Mouse (Mus musculus): ENCODE results near the gene Gm4871. TPM values are rescaled to one million over a fixed set of nuclear protein-coding genes. Genes with fewer than 3 reads are reported as not detected.
"Not testable (repeated sequence)": the region's sequence is repeated elsewhere in the genome, so short reads cannot be mapped to it uniquely, and the experiment has no call there.

Gm4871 gene
- not detected for total RNA-seq (2021)
- long read RNA-seq: 0 reads

- DNase-seq (ENCODE audit: low spot score in 2 of 2): not testable (repeated sequence)
Measured at GRCm38 (mm10) chr5:145032391-145032790, at the start of gene Gm4871. Gene Gm4871, minus strand, starts transcription at chr5:145032754.

DNA sequence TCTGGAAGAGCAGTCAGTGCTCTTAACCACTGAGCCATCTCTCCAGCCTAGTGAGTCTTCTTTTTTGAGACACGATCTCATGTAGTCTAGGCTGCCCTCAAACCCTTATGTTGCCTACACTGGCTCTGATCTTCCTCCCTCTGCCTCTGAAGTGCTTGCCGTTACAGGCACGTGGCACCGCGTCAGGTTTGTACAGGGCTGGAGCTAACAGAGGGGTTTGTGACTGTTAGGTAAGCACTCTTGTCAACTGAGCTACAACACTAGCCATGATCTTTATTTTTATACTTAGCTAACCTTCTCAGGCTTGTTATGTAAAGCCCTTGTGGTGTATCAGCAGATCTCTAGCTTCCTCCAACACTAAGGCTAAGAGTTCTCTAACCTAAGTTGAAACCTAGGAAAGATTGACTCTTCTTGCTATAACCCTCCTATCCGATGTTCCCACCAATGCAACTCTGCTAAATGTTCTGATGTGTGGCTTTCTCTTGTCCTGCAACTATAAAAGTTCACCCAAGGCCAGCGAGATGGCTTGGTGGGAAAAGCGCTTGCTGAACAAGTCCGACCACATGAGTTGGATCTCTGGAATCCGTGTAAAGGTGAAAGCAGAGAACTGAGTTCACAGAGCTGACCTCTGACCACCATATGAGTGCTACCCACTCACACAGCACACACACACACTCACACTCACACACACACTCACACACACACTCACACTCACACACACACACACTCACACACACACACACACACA, 49.5 kb upstream of the Gm4871 start:
- no peak for DNase-seq (ENCODE audit: low spot score in 2 of 2)

DNA sequence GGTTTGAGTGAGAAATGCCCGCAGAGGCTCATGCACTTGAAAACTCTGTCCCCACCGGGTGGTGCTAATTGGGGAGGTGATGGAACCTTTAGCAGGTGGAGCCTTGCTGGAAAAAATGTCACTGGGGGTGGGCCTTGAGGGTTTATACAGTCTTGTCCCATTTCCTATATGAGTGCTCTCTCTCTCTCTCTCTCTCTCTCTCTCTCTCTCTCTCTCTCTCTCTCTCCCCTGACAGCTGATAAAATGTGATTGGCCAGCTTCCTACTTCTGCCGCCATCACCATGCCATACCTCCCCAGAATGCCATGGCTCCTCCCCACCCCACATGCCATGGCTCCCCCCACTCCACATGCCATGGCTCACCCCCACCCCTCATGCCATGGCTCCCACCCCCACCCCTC, 42.5 kb upstream of the Gm4871 start:
- DNase-seq (ENCODE audit: low spot score in 2 of 2): no peak

DNA sequence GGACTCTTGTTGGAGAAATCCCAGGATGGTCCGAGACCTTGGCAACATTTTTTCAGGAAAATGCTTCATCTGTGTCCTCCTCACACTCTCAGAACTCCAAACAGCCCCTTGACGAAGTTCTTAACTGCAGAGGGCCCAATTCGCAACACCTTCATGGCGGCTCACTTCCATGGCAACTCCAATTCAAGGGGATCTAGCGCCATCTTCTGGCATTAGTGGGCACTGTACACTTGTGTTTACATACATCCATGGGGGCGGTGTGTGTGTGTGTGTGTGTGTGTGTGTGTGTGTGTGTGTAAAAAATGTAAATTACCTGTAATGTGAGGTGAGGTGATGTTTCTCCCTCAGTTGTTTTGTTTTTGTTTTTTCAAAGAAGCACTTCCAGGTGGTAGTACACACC, 38.8 kb upstream of the Gm4871 start:
- no peak for DNase-seq (ENCODE audit: low spot score in 2 of 2)

GRCm38 (mm10) chr5:145069707-145070106, 37.2 kb upstream of the Gm4871 start:
- DNase-seq (ENCODE audit: low spot score in 2 of 2): peak; percentile 83 to 86

DNA sequence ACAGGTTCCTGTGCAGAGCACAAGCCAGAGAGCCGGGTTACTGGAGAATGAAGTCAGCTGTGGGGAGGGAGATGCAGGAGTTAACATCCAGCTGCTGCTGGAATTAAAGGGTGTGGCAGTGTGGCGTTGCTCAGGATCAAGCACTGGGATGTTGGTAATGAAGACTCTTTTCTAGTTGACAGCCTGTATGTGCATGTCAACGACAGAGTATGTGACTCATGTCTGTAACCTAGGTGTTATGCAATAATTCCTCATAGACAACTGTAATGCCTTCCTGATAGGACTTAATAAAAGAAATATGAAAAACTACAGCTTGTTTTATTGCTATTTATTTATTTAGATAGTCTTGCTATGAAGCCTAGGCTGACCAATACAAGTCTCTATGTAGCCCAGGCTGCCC, 36.3 kb upstream of the Gm4871 start:
- DNase-seq (ENCODE audit: low spot score in 2 of 2): no peak

DNA sequence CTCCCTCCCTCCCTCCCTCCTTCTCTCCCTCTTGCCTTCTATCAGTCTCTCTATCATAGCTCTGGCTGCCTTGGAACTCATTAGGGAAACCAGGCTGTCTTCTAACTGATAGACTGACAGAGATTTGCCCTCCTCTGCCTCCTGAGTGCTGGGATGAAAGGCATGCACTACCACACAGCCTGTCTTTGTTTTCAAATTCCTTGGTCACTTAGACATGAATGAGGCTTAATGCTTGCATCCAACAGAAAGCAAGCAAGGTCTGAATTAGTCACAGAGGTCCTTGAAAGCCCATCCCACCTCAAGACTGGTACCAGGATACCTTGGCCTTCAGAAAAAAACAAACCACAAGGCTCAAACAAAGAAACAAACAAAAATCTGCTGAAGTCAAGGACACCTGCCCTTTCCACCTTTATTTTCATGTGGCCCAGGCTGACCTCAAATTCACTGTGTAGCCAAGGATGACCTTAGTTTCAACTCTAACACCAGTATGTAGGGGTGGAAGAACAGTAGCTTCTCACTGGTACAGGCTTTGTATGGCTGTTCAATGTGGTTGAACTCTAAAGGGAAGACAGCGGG, 32.3 kb upstream of the Gm4871 start:
- DNase-seq (ENCODE audit: low spot score in 2 of 2): no peak

GRCm38 (mm10) chr5:145059524-145059923, 27.0 kb upstream of the Gm4871 start:
- no peak for DNase-seq (ENCODE audit: low spot score in 2 of 2)

GRCm38 (mm10) chr5:145058722-145059121, 26.2 kb upstream of the Gm4871 start:
- DNase-seq (ENCODE audit: low spot score in 2 of 2): no peak

- no peak for DNase-seq (ENCODE audit: low spot score in 2 of 2)
Measured at GRCm38 (mm10) chr5:145057907-145058306, 25.4 kb upstream of the Gm4871 start.

DNA sequence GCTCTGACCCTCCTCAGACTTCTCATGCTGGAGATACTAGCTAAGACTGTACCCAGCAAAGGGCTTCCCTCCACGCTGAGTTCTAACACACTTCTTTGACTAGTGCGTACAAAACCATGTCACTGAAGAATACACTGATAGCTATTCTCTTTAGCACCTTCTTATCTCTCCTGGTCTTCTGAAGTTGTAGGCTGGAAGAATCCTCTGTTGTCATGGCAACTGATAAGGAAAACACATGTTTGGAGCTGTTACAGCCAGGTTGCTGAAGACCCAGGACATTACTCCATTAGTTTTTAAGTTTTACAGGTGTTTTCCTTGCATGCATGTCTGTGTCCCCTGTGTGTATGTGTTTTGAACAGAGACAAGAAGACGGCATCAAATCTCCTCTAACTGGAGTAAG, 21.6 kb upstream of the Gm4871 start:
- DNase-seq (ENCODE audit: low spot score in 2 of 2): not testable (repeated sequence)

DNA sequence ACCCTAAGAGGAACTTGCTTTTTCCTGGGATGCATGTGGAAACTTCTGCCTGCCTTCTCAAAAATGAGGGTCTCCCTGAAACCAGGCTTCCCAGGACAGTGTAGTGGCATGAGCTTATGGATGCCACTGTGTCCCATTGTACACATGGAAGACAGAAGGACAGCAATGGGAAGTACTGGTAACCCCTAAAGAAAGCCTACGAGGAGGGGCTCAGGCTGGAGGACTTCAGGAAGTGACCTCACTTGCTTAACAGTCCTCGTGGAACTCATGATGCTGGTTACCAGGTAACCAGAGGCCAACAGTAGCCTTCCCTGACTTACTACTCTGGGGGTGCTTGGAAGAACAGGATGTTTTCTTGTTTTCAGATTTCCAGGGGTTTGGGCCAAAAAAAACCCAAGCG, 10.1 kb upstream of the Gm4871 start, which contains the start of gene 1700018F24Rik:
Gene 1700018F24Rik, plus strand, starts transcription at position 301 of the 400 bp plus-strand sequence.
- not testable (repeated sequence) for DNase-seq (ENCODE audit: low spot score in 2 of 2)

DNA sequence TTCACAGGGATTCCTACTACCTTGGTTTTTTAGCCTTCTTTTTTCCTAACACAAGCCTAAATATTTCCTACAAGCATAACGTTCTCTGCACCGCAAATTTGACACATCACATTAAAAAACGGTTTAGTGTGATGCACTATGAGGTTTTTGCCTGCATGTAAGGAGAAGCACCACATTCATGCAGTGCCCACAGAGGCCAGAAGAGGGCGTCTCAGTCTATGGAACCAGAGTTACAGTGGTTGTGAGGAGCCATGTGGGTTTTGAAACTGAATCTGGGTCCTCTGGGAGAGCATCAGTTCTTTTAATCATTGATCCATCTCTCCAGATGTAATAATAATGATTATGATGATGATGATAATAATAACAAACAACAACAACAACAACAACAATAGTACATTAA, 9.1 kb upstream of the Gm4871 start:
- DNase-seq (ENCODE audit: low spot score in 2 of 2): peak in 1 of 2 experiments; percentile 13

DNA sequence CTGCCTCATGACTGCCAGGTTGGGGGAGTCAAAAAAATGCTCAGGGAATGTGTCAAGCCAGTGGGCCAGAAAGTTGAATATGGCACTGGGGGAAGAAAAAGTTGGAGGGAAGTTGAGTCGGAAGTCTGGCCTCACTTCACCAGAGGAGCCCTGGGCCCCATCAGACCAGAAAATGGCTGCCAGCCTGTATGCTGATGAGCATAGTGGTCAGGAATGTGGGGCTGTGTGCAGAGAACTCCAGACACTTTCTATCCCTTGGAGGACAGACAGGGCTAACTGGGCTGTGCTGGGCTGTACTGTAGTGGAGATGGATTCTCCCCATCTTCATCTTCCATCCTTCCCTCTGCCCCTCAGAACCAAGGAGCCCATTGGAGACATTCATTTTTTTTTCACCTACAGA, 2.1 kb downstream of the Gm4871 start:
- DNase-seq (ENCODE audit: low spot score in 2 of 2): not testable (repeated sequence)

DNA sequence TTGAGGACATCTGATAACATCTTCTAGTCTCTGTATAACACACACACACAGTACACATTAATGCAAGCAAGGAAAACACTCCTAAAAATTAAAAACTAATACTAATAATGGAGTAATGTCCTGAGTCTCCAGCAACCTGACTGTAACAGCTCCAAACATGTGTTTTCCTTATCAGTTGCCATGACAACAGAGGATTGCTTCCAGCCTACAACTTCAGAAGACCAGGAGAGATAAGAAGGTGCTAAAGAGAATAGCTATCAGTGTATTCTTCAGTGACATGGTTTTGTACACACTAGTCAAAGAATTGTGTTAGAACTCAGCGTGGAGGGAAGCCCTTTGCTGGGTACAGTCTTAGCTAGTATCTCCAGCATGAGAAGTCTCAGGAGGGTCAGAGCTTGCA, 11.8 kb downstream of the Gm4871 start:
- DNase-seq (ENCODE audit: low spot score in 2 of 2): not testable (repeated sequence)

- not testable (repeated sequence) for DNase-seq (ENCODE audit: low spot score in 2 of 2)
Measured at GRCm38 (mm10) chr5:145020254-145020653, 12.3 kb downstream of the Gm4871 start.

DNA sequence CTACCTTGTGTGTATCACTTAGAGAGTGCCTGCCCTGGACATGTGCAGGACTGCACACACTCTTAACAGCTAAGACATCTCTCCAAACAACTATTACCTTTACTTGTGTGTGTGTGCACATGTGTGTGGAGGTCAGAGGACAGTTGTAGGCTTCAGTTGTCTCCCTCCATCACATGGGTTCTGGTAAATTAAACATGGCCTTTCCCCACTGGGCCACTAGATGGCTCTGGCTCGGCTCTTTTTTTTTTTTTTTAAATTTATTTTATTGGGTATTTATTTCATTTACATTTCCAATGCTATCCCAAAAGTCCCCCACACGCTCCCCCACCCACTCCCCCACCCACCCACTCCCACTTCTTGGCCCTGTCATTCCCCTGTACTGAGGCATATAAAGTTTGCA, 15.8 kb downstream of the Gm4871 start:
- not testable (repeated sequence) for DNase-seq (ENCODE audit: low spot score in 2 of 2)

GRCm38 (mm10) chr5:145014278-145014677, 18.3 kb downstream of the Gm4871 start:
- no peak for DNase-seq (ENCODE audit: low spot score in 2 of 2)

DNA sequence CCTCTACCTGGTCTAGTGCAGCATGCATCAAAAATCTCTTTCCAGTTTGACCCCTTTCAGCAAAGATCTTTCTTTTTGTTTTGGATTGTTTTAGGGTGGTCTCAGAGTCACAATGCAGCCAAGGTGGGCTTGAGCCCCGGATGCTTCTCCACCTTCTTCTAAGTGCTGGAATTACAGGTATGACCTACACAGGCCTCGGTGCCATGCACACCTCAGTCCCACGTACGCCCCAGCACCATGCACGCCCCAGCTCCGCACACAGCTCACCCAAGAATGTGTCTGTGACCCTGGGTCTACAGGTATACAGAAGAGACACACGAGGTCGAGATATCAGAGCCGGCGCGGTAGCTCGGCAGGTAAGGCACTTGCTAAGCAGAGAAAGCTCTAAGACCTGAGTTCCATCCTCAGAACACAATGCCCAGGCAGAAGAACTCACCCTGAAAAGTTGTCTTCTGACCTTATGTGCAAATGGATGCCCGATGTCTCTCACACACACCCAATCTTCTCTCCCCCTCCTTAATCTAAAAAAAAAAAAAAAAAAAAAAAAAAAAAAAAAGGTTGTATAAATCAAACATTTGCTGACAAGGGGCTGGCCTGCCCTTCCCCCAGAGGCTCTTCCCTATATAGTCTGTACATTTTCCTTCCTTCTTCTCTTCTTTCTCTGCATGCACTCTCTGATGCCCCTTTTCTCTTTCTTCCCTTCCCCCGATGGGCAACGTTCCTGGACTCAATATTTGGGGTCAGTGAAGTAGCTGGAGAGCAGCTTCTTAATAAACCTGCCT, 23.5 kb downstream of the Gm4871 start:
- no peak for DNase-seq (ENCODE audit: low spot score in 2 of 2)

DNA sequence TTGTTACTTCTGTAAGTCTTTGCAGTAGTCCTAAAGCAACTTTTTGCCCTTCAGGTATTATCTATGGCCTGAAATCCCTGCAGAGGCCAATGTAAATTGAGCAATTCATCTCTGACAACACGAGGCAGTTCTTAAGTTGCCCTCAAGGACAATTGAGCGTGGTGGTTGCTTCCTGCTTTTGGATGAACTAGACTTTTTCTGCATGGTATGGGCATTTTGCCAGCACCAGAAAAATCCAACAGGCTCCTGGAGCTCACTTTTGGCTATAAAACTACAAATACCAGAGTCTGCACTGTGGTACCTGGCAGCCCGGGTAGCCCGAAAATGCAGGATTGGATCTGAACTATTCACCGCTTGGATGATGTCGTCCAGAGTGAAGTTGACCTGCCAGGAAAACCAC, 27.0 kb downstream of the Gm4871 start:
- DNase-seq (ENCODE audit: low spot score in 2 of 2): no peak

- no peak for DNase-seq (ENCODE audit: low spot score in 2 of 2)
Measured at GRCm38 (mm10) chr5:145004495-145004894, 28.1 kb downstream of the Gm4871 start.

GRCm38 (mm10) chr5:145003362-145003761, 29.2 kb downstream of the Gm4871 start:
- no peak for DNase-seq (ENCODE audit: low spot score in 2 of 2)

Measured in layer of hippocampus, postnatal 10 days (tissue).